Mouse (Mus musculus) gastrocnemius, postnatal 36 days (tissue): ENCODE data around the gene Ssc5d. TPM values are rescaled to one million over a fixed set of nuclear protein-coding genes. Genes with fewer than 3 reads are reported as not detected.

Experiments
- DNase-seq, 2 experiments: peaks; one replicate each; pipeline ENCODE4 v3.0.0; 2022
- intact Hi-C: fragments of 180-260 bp; cut with DNase I; formaldehyde crosslinking; loops from one replicate; pipeline ENCODE4 v1.15.1; 2025
- total RNA-seq, 2 experiments: library from RNA; stranded (reverse); gene quantifications; 2 replicates each; pipeline ENCODE4 v1.2.3; 2021

Ssc5d gene
- total RNA-seq, 2 experiments from 2014 or later = 8.8 to 11.1 TPM

- intact Hi-C loops = loop anchor here (10.0 kb wide), 1 partner anchor 54 kb away; no protein-coding TSS in a partner anchor
- no peak for DNase-seq
These were observed 6.9 kb upstream of the Ssc5d start for GRCm38 (mm10) chr7:4918681-4919080.

GRCm38 (mm10) chr7:4919096-4919495 is 6.5 kb upstream of the Ssc5d start:
- intact Hi-C loops = loop anchor here (10.0 kb wide), 1 partner anchor 54 kb away; no protein-coding TSS in a partner anchor
- DNase-seq = no peak

DNA sequence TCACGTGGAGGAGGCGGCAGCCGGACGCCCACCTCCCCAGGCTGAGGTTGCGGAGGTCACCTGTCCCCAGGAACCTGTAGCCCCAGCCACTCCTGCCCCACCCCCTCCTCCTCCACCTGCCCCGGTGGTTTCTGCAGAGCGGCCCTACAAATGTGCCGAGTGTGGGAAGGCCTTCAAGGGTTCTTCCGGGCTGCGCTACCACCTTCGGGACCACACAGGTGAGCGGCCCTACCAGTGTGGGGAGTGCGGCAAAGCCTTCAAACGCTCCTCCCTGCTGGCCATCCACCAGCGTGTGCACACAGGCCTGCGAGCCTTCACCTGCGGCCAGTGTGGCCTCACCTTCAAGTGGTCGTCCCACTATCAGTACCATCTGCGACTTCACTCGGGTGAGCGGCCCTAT is 5.6 kb upstream of the Ssc5d start:
- no peak for DNase-seq
- intact Hi-C loops = loop anchor here (10.0 kb wide), 1 partner anchor 55 kb away; no protein-coding TSS in a partner anchor

DNA sequence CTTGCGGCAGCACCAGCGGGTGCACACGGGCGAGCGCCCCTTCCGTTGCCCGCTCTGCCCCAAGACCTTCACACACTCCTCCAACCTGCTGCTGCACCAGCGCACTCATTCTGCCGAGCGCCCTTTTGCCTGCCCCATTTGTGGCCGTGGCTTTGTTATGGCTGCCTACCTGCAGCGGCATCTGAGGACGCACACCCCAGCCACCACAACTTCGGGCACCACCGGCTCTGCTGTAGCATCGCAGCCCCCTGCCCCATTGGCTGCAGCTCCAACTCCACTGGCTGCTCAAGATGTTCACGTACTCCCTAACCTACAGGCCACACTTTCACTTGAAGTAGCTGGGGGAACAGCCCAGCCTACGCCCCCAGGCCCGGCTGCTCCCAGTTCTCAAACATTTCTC is 5.1 kb upstream of the Ssc5d start:
- intact Hi-C loops = no loop called here
- no peak for DNase-seq

- intact Hi-C loops = no loop called here
- no peak for DNase-seq
These were observed 4.4 kb upstream of the Ssc5d start for GRCm38 (mm10) chr7:4920976-4921823.

DNA sequence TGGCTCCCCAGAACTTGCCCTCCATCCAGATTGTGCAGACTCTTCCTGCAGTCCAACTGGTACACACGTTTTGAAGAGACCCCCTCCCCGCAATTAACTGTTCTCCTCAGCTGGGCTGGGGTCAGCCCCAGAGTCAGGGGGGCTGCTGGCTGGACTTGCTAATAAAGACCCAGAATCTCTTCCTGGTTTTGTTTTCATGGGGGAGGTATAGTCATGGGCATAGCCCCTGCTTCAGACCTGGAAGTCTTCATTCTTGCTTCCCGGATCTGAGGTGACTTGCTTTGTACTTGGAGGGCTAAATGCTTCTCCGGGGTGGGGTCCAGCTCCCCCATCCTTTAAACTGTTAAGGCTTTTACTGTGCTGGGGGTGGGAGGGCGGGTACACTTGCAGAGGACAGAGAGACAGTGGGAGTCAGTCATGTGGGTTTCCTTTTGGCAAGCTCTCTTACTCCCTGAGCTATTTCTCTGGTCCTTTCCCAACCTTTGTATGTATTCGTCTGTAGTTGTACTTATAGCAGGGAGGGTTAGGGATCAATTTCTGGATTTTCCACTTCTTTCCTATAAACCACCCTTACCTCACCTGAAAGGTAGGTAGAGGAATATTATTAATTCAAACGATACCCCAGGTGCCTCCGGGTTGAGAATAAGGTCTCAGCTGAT is 3.6 kb upstream of the Ssc5d start, which contains the start of gene Nat14:
Gene Nat14 (plus strand): TSS at position 205 of the 659 bp plus-strand sequence.
- intact Hi-C loops = no loop called here
- no peak for DNase-seq

- intact Hi-C loops = no loop called here
- peak; percentile 37 to 53 for DNase-seq
These were observed 3.1 kb upstream of the Ssc5d start for GRCm38 (mm10) chr7:4922508-4922907.

GRCm38 (mm10) chr7:4922931-4923565 is 2.5 kb upstream of the Ssc5d start:
- no peak for DNase-seq
- intact Hi-C loops = no loop called here

- DNase-seq = peak; percentile 37 to 60
- intact Hi-C loops = no loop called here
These were observed 1.8 kb upstream of the Ssc5d start for GRCm38 (mm10) chr7:4923586-4924364.

DNA sequence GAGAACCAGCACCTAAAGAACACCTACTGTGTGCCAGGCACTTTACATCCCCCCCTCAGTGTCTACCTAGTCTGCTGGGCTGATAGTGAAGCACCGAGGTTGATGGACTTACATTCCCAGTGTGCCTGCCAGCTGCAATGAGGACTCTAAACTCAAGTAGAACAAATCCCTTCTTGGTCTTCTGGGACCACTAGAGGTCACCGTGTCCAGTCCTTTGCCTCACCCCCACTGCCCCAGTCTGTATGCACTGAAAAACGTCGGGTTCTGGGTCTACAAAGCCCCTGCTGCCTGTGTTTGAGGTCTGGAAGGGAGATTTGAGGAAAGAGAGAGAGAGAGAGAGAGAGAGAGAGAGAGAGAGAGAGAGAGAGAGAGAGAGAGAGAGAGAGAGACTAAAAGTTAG is 1.1 kb upstream of the Ssc5d start:
- no peak for DNase-seq
- intact Hi-C loops = no loop called here

GRCm38 (mm10) chr7:4924891-4925301 is 689 bp upstream of the Ssc5d start:
- peak in 1 of 2 experiments; percentile 57 for DNase-seq
- intact Hi-C loops = no loop called here

DNA sequence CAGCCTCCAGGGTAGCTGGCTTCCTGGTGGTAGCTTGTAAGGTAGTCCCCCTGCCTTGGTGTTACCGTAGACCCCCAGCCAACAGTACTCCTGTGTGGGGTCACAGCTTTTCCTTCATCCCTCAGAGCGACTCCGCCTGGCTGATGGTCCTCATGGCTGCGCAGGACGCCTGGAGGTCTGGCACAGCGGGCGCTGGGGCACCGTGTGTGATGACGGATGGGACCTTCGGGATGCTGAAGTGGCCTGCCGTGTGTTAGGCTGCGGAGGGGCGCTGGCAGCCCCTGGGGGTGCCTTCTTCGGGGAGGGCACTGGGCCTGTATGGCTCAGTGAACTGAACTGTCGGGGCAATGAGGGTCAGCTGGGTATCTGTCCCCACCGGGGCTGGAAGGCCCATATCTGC is 1.3 kb downstream of the Ssc5d start:
- DNase-seq = no peak
- intact Hi-C loops = no loop called here

DNA sequence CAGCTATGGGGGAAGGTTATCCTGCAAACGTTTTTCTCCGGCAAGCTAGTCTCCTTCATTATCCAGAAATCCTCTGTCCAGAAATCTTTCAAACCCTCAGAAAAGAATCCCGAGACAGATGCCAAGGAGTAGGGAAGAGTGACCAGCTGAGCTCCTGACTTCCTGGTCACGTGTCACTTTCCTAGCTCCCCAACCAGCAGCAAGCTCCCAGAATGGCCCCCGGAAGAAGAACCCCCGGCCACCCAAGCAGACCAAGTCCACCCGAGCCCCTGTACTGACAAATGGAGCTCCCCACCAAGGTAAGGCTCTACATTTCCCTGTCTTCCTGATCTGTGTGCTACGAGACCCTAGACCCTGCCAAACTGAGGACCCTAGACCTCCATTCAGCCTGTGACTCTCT is 2.1 kb downstream of the Ssc5d start:
- intact Hi-C loops = no loop called here
- no peak for DNase-seq

GRCm38 (mm10) chr7:4928323-4928722 is 2.7 kb downstream of the Ssc5d start:
- intact Hi-C loops = no loop called here
- DNase-seq = no peak

DNA sequence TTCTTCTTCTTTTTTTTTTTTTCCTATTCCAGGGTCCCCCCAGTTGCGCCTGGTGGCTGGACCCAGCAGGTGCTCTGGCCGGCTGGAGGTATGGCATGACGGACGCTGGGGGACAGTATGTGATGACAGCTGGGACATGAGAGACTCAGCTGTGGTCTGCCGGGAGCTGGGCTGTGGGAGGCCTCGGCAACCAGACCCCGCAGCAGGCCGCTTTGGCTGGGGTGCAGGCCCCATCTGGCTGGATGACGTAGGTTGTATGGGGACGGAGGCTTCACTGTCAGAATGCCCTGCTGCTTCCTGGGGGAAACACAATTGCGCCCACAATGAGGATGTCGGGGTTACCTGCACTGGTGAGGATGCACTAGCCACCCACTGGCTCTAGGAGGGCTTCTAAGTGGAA is 7.5 kb downstream of the Ssc5d start:
- intact Hi-C loops = no loop called here
- DNase-seq = no peak

- intact Hi-C loops = no loop called here
- no peak for DNase-seq
These were observed 8.8 kb downstream of the Ssc5d start for GRCm38 (mm10) chr7:4934160-4934914.

DNA sequence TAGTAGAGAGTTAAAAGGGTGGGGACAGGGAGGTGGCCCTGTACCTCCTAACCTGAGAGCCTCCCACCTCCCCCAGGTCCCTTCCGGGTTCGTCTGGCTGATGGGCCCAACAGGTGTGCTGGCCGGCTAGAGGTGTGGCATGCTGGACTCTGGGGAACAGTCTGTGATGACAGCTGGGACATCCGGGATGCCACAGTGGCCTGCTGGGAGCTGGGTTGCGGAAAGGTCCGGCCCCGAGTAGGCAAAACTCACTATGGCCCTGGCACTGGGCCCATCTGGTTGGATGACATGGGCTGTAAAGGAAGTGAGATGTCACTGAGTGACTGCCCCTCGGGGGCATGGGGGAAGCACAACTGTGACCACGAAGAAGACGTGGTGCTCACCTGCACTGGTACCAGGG is 11.2 kb downstream of the Ssc5d start:
- intact Hi-C loops = loop anchor here (5.0 kb wide), 1 partner anchor 375 kb away; no protein-coding TSS in a partner anchor
- no peak for DNase-seq

GRCm38 (mm10) chr7:4937392-4937791 is 11.8 kb downstream of the Ssc5d start:
- intact Hi-C loops = loop anchor here (5.0 kb wide), 1 partner anchor 375 kb away; no protein-coding TSS in a partner anchor
- DNase-seq = no peak

- intact Hi-C loops = loop anchor here (5.0 kb wide), 1 partner anchor 376 kb away; no protein-coding TSS in a partner anchor
These were observed 12.9 kb downstream of the Ssc5d start for GRCm38 (mm10) chr7:4938456-4938855.

More at GRCm38 (mm10) chr7:4938456-4938855, 12.9 kb downstream of the Ssc5d start:
- peak; percentile 69 to 77 for DNase-seq
